Mouse (Mus musculus) heart, adult 2 months (tissue): Measurements from ENCODE around the gene Gabpb1.

Experiments
- CTCF ChIP-seq: fragments of 200-600 bp; IDR thresholded peaks from 2 replicates; pipeline ENCODE4 v1.8.1; 2022; ENCODE audit warnings: antibody characterized with exemption, mild to moderate bottlenecking, moderate library complexity
- EP300 ChIP-seq: fragments of 200-500 bp; IDR thresholded peaks from 2 replicates; pipeline ENCODE4 v1.6.1; 2011; ENCODE audit warnings: low read depth, low read length, control low read depth; ENCODE audit not compliant: insufficient read depth
- POLR2A ChIP-seq: fragments of 200-500 bp; IDR thresholded peaks from 2 replicates; pipeline ENCODE4 v1.6.1; 2011; ENCODE audit warnings: mild to moderate bottlenecking, low read depth, low read length, control low read depth; ENCODE audit not compliant: insufficient read depth

DNA sequence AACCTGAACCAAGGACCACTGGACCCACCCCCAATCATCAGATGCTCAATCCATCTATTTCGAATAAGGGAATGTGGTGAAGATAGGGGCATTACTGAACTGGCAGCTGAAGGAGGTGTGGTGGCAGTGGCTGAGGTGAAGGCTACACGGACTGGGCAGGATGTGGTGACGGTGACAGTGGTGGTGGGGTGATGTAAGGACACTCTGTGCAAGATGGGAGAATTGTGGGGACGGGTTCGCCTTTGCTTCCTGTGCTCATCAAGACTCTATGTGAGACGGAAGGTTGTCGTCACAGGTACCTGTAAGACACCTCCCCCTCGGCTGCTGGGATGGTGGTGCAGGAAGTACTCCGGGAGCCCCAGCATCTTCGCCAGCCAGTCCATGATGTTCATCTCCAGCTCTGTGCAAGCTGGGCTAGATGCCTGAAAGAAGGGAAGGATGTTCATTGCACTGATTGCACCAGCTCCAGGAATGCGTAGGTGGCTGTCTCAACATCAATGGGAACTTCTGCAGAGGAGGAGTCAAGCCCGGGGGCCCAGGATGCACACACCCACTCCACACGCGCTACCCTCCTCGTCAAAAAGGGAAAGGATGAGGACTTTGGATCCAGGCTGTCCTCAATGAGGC, 70.0 kb downstream of the Gabpb1 start:
- TF ChIP-seq POLR2A (no peak), CTCF (no peak), EP300 (no peak)
